Mouse (Mus musculus) kidney, embryonic 14.5 days (tissue): ENCODE data around the gene Stap1. TPM values are rescaled to one million over a fixed set of nuclear protein-coding genes. Genes with fewer than 3 reads are reported as not detected.

Experiments used
- ATAC-seq: fragments of 200-750 bp; cut with Nextera tagmentation; 2 replicates; pipeline ENCODE4 v1.8.0; 2017; ENCODE audit warnings: moderate number of reproducible peaks, mild to moderate bottlenecking, moderate TSS enrichment, moderate library complexity; ENCODE audit not compliant: low FRiP score, low TSS enrichment
- H3K27ac ChIP-seq: fragments of 300-500 bp; sonication (generic); 2 replicates; pipeline ENCODE4 v1.5.1; 2014; ENCODE audit warnings: low read depth, mild to moderate bottlenecking, low read length, moderate library complexity, mixed read lengths
- H3K27me3 ChIP-seq: fragments of 300-500 bp; sonication (generic); 2 replicates; pipeline ENCODE4 v1.6.1; 2014; ENCODE audit warnings: mild to moderate bottlenecking, low read length; ENCODE audit not compliant: control insufficient read depth, insufficient read depth
- H3K36me3 ChIP-seq: fragments of 300-500 bp; sonication (generic); 2 replicates; pipeline ENCODE4 v1.6.1; 2014; ENCODE audit warnings: low read length, mixed read lengths; ENCODE audit not compliant: control insufficient read depth, insufficient read depth
- H3K4me1 ChIP-seq: fragments of 300-500 bp; sonication (generic); 2 replicates; pipeline ENCODE4 v1.6.1; 2014; ENCODE audit warnings: low read length, mixed read lengths; ENCODE audit not compliant: control insufficient read depth, insufficient read depth
- H3K4me2 ChIP-seq: fragments of 300-500 bp; sonication (generic); replicated peaks from 2 replicates; pipeline ENCODE4 v1.6.1; 2014; ENCODE audit warnings: low read depth, mild to moderate bottlenecking, low read length
- H3K4me3 ChIP-seq: fragments of 300-500 bp; sonication (generic); 2 replicates; pipeline ENCODE4 v1.5.1; 2014; ENCODE audit warnings: mild to moderate bottlenecking, low read length
- H3K9ac ChIP-seq: fragments of 300-500 bp; sonication (generic); 2 replicates; pipeline ENCODE4 v1.6.1; 2014; ENCODE audit warnings: low read depth, mild to moderate bottlenecking, low read length, moderate library complexity
- H3K9me3 ChIP-seq: fragments of 300-500 bp; sonication (generic); 2 replicates; pipeline ENCODE4 v1.6.1; 2016; ENCODE audit warnings: low read length; ENCODE audit not compliant: control insufficient read depth
- WGBS: fragments of 180-500 bp; shearing (Covaris S2); extraction: QIAGEN DNeasy Blood & Tissue Kit; methylation state at CpG from one replicate; pipeline ENCODE4 v1.1.7; 2014; 5-methylcytosine and 5-hydroxymethylcytosine counted together
- polyA plus RNA-seq: library from polyadenylated mRNA; unstranded; fragments of >200 nt; fragmentation: Nextera tagmentation; extraction: Ambion mirVana; gene quantifications from 2 replicates; pipeline ENCODE4 v1.2.1, GENCODE M21; 2014

The Stap1 gene
- polyA plus RNA-seq, 1 experiment from 2014 or later, result 0.23 TPM

GRCm38 (mm10) chr5:86106610-86107009 lies 35.1 kb downstream of the Stap1 start:
- Histone ChIP-seq H3K4me3 (no peak overlapping the region), H3K27ac (no peak overlapping the region), H3K36me3 (no peaks in the 10 kb centered on the region; the same call in 1 of the 2 replicates), H3K4me1 (no peaks in the 10 kb centered on the region), H3K4me2 (no peak overlapping the region), H3K9ac (no peak overlapping the region), H3K27me3 (no peaks in the 10 kb centered on the region), H3K9me3 (no peaks in the 10 kb centered on the region)
- ATAC-seq, result no peak
- WGBS, result 85% methylated on average over 2 of the region's 2 CpGs

GRCm38 (mm10) chr5:86111074-86111473 lies 39.5 kb downstream of the Stap1 start:
- H3K4me1 ChIP-seq, result no peaks in the 10 kb centered on the region
- WGBS, result 89% methylated on average over 1 of the region's 1 CpGs
- H3K36me3 ChIP-seq, result peaks cover 10% of the 10 kb centered on the region; the same call in 1 of the 2 replicates
- H3K4me3 ChIP-seq, result no peak overlapping the region
- no peak overlapping the region for H3K27ac ChIP-seq
- H3K27me3 ChIP-seq, result no peaks in the 10 kb centered on the region
- ATAC-seq, result no peak
- H3K4me2 ChIP-seq, result no peak overlapping the region
- no peaks in the 10 kb centered on the region for H3K9me3 ChIP-seq
- no peak overlapping the region for H3K9ac ChIP-seq

GRCm38 (mm10) chr5:86113037-86113436 lies 41.5 kb downstream of the Stap1 start:
- no peak overlapping the region for H3K4me2 ChIP-seq
- 93% methylated on average over 2 of the region's 2 CpGs for WGBS
- H3K9me3 ChIP-seq, result no peaks in the 10 kb centered on the region
- no peaks in the 10 kb centered on the region for H3K27me3 ChIP-seq
- no peak overlapping the region for H3K9ac ChIP-seq
- no peaks in the 10 kb centered on the region for H3K4me1 ChIP-seq
- H3K4me3 ChIP-seq, result no peak overlapping the region
- peaks cover 13% of the 10 kb centered on the region; the same call in 1 of the 2 replicates for H3K36me3 ChIP-seq
- H3K27ac ChIP-seq, result no peak overlapping the region
- ATAC-seq, result no peak

GRCm38 (mm10) chr5:86113997-86114396 lies 42.5 kb downstream of the Stap1 start:
- no peak overlapping the region for H3K4me2 ChIP-seq
- no peaks in the 10 kb centered on the region for H3K9me3 ChIP-seq
- H3K36me3 ChIP-seq, result peaks cover 20% of the 10 kb centered on the region
- H3K4me1 ChIP-seq, result no peaks in the 10 kb centered on the region
- no peaks in the 10 kb centered on the region for H3K27me3 ChIP-seq
- whole genome bisulfite sequencing, result 69% methylated on average over 1 of the region's 1 CpGs
- H3K9ac ChIP-seq, result no peak overlapping the region
- H3K27ac ChIP-seq, result no peak overlapping the region
- no peak for ATAC-seq
- no peak overlapping the region for H3K4me3 ChIP-seq

GRCm38 (mm10) chr5:86118457-86119094 lies 47.0 kb downstream of the Stap1 start:
- H3K4me2 ChIP-seq, result no peak overlapping the region
- ATAC-seq, result no peak
- no peak overlapping the region for H3K9ac ChIP-seq
- H3K27me3 ChIP-seq, result no peaks in the 10 kb centered on the region
- no peak overlapping the region for H3K27ac ChIP-seq
- H3K36me3 ChIP-seq, result peaks cover 32% of the 10 kb centered on the region
- H3K9me3 ChIP-seq, result no peaks in the 10 kb centered on the region
- no peaks in the 10 kb centered on the region for H3K4me1 ChIP-seq
- WGBS, result 90% methylated on average over 9 of the region's 9 CpGs
- no peak overlapping the region for H3K4me3 ChIP-seq

GRCm38 (mm10) chr5:86128749-86129148 lies 57.2 kb downstream of the Stap1 start:
- H3K27ac ChIP-seq, result no peak overlapping the region
- 94% methylated on average over 1 of the region's 1 CpGs for WGBS
- H3K9ac ChIP-seq, result no peak overlapping the region
- no peaks in the 10 kb centered on the region for H3K27me3 ChIP-seq
- no peak overlapping the region for H3K4me3 ChIP-seq
- H3K9me3 ChIP-seq, result no peaks in the 10 kb centered on the region
- no peak overlapping the region for H3K4me2 ChIP-seq
- ATAC-seq, result no peak
- H3K36me3 ChIP-seq, result peaks cover 14% of the 10 kb centered on the region
- no peaks in the 10 kb centered on the region for H3K4me1 ChIP-seq

GRCm38 (mm10) chr5:86129828-86130227 lies 58.3 kb downstream of the Stap1 start:
- Histone ChIP-seq H3K4me3 (no peak overlapping the region), H3K27me3 (no peaks in the 10 kb centered on the region), H3K9me3 (no peaks in the 10 kb centered on the region), H3K27ac (no peak overlapping the region), H3K9ac (no peak overlapping the region), H3K4me2 (no peak overlapping the region), H3K4me1 (no peaks in the 10 kb centered on the region), H3K36me3 (peaks cover 18% of the 10 kb centered on the region)
- no peak for ATAC-seq

Other genes with a start within 250 kb of the Stap1 start
- gene Cenpc1, start 6.2 kb upstream of the Stap1 start, polyA plus RNA-seq, result 27.0 and 39.6 TPM in 2 replicates
- 15.1 and 21.2 TPM in 2 replicates for gene Uba6, start 101.1 kb downstream of the Stap1 start, polyA plus RNA-seq
- gene Gnrhr, start 126.2 kb downstream of the Stap1 start, polyA plus RNA-seq, result not detected in 2 replicates
- gene Tmprss11c, start 217.6 kb downstream of the Stap1 start, polyA plus RNA-seq, result not detected in 2 replicates